Mouse (Mus musculus): ENCODE data around the gene Ablim1. TPM values are rescaled to one million over a fixed set of nuclear protein-coding genes. Genes with fewer than 3 reads are reported as not detected.

Ablim1 gene
- polyA plus RNA-seq, 1 experiment from 2014 or later, result 46.9 TPM

GRCm38 (mm10) chr19:57189427-57189826 lies 125.3 kb downstream of the Ablim1 start:
- Histone ChIP-seq H3K9ac (ENCODE audit: low read length) (no peak overlapping the region), H3K27me3 (ENCODE audit: control insufficient read depth, insufficient read depth, low read length) (no peaks in the 10 kb centered on the region), H3K4me1 (ENCODE audit: control insufficient read depth in 2 of 2, insufficient read depth in 2 of 2, low read length in 2 of 2) (peaks cover 17 to 25% of the 10 kb centered on the region in 2 experiments; a peak in 3 of 4 replicates), H3K27ac (replicated peaks in 1 of 2; ENCODE audit: control insufficient read depth in 1 of 2, insufficient read depth in 1 of 2, low read depth in 2 of 2, low read length in 2 of 2) (no peak overlapping the region), H3K36me3 (ENCODE audit: control insufficient read depth, insufficient read depth, low read length) (0 out of 2 replicates have a peak, but pooled peaks cover 5% of the 10 kb centered on the region), H3K9me3 (ENCODE audit: control insufficient read depth, low read length) (no peaks in the 10 kb centered on the region), H3K4me2 (ENCODE audit: low read length) (no peak overlapping the region), H3K4me3 (ENCODE audit: control insufficient read depth in 1 of 2, insufficient read depth in 1 of 2, low read depth in 1 of 2, low read length in 2 of 2) (no peak overlapping the region)
- ATAC-seq (ENCODE audit: insufficient number of reproducible peaks, insufficient read depth, low FRiP score, low read depth), result no peak
- WGBS, result 52% methylated on average over 5 of the region's 5 CpGs

- no peaks in the 10 kb centered on the region for H3K27me3 ChIP-seq (ENCODE audit: control insufficient read depth, insufficient read depth, low read length)
- no peak overlapping the region for H3K27ac ChIP-seq (replicated peaks in 1 of 2; ENCODE audit: control insufficient read depth in 1 of 2, insufficient read depth in 1 of 2, low read depth in 2 of 2, low read length in 2 of 2)
- H3K36me3 ChIP-seq (ENCODE audit: control insufficient read depth, insufficient read depth, low read length), result 0 out of 2 replicates have a peak, but pooled peaks cover 5% of the 10 kb centered on the region
- WGBS, result 73% methylated on average over 4 of the region's 4 CpGs
- H3K4me1 ChIP-seq (ENCODE audit: control insufficient read depth in 2 of 2, insufficient read depth in 2 of 2, low read length in 2 of 2), result peaks cover 17 to 25% of the 10 kb centered on the region in 2 experiments
- no peak overlapping the region for H3K9ac ChIP-seq (ENCODE audit: low read length)
- H3K4me3 ChIP-seq (ENCODE audit: control insufficient read depth in 1 of 2, insufficient read depth in 1 of 2, low read depth in 1 of 2, low read length in 2 of 2), result no peak overlapping the region
- no peak overlapping the region for H3K4me2 ChIP-seq (ENCODE audit: low read length)
- no peak for ATAC-seq (ENCODE audit: insufficient number of reproducible peaks, insufficient read depth, low FRiP score, low read depth)
- H3K9me3 ChIP-seq (ENCODE audit: control insufficient read depth, low read length), result no peaks in the 10 kb centered on the region
These were observed 126.2 kb downstream of the Ablim1 start for GRCm38 (mm10) chr19:57188553-57188952.

- no peak overlapping the region for H3K9ac ChIP-seq (ENCODE audit: low read length)
- no peak overlapping the region for H3K4me2 ChIP-seq (ENCODE audit: low read length)
- H3K4me3 ChIP-seq (ENCODE audit: control insufficient read depth in 1 of 2, insufficient read depth in 1 of 2, low read depth in 1 of 2, low read length in 2 of 2), result no peak overlapping the region
- peaks cover 3% of the 10 kb centered on the region; the same call in 1 of the 2 replicates for H3K36me3 ChIP-seq (ENCODE audit: control insufficient read depth, insufficient read depth, low read length)
- peaks cover 39 to 55% of the 10 kb centered on the region in 2 experiments for H3K4me1 ChIP-seq (ENCODE audit: control insufficient read depth in 2 of 2, insufficient read depth in 2 of 2, low read length in 2 of 2)
- ATAC-seq (ENCODE audit: insufficient number of reproducible peaks, insufficient read depth, low FRiP score, low read depth), result no peak
- H3K27ac ChIP-seq (replicated peaks in 1 of 2; ENCODE audit: control insufficient read depth in 1 of 2, insufficient read depth in 1 of 2, low read depth in 2 of 2, low read length in 2 of 2), result no peak overlapping the region
- 17% methylated on average over 3 of the region's 3 CpGs for WGBS
- H3K27me3 ChIP-seq (ENCODE audit: control insufficient read depth, insufficient read depth, low read length), result no peaks in the 10 kb centered on the region
- H3K9me3 ChIP-seq (ENCODE audit: control insufficient read depth, low read length), result no peaks in the 10 kb centered on the region
These were observed 129.7 kb downstream of the Ablim1 start for GRCm38 (mm10) chr19:57185021-57185420.

GRCm38 (mm10) chr19:57182938-57183720 lies 131.6 kb downstream of the Ablim1 start:
- WGBS, result 41% methylated on average over 13 of the region's 13 CpGs
- Histone ChIP-seq H3K9me3 (ENCODE audit: control insufficient read depth, low read length) (no peaks in the 10 kb centered on the region), H3K4me2 (ENCODE audit: low read length) (no peak overlapping the region), H3K9ac (ENCODE audit: low read length) (no peak overlapping the region), H3K4me1 (ENCODE audit: control insufficient read depth in 2 of 2, insufficient read depth in 2 of 2, low read length in 2 of 2) (peaks cover 30 to 53% of the 10 kb centered on the region in 2 experiments), H3K27me3 (ENCODE audit: control insufficient read depth, insufficient read depth, low read length) (no peaks in the 10 kb centered on the region), H3K4me3 (ENCODE audit: control insufficient read depth in 1 of 2, insufficient read depth in 1 of 2, low read depth in 1 of 2, low read length in 2 of 2) (no peak overlapping the region), H3K36me3 (ENCODE audit: control insufficient read depth, insufficient read depth, low read length) (peaks cover 3% of the 10 kb centered on the region; the same call in 1 of the 2 replicates), H3K27ac (replicated peaks in 1 of 2; ENCODE audit: control insufficient read depth in 1 of 2, insufficient read depth in 1 of 2, low read depth in 2 of 2, low read length in 2 of 2) (no peak overlapping the region)
- ATAC-seq (ENCODE audit: insufficient number of reproducible peaks, insufficient read depth, low FRiP score, low read depth), result no peak

GRCm38 (mm10) chr19:57181852-57182528 lies 132.7 kb downstream of the Ablim1 start:
- no peaks in the 10 kb centered on the region for H3K27me3 ChIP-seq (ENCODE audit: control insufficient read depth, insufficient read depth, low read length)
- no peak overlapping the region for H3K9ac ChIP-seq (ENCODE audit: low read length)
- no peak overlapping the region for H3K4me3 ChIP-seq (ENCODE audit: control insufficient read depth in 1 of 2, insufficient read depth in 1 of 2, low read depth in 1 of 2, low read length in 2 of 2)
- 72% methylated on average over 10 of the region's 10 CpGs for WGBS
- H3K36me3 ChIP-seq (ENCODE audit: control insufficient read depth, insufficient read depth, low read length), result peaks cover 3% of the 10 kb centered on the region; the same call in 1 of the 2 replicates
- no peak overlapping the region for H3K4me2 ChIP-seq (ENCODE audit: low read length)
- peak overlapping the region; percentile 4 to 43; a peak in 1 of 4 replicates for H3K27ac ChIP-seq (replicated peaks in 1 of 2; ENCODE audit: control insufficient read depth in 1 of 2, insufficient read depth in 1 of 2, low read depth in 2 of 2, low read length in 2 of 2)
- H3K4me1 ChIP-seq (ENCODE audit: control insufficient read depth in 2 of 2, insufficient read depth in 2 of 2, low read length in 2 of 2), result peaks cover 35 to 61% of the 10 kb centered on the region in 2 experiments
- no peak for ATAC-seq (ENCODE audit: insufficient number of reproducible peaks, insufficient read depth, low FRiP score, low read depth)
- no peaks in the 10 kb centered on the region for H3K9me3 ChIP-seq (ENCODE audit: control insufficient read depth, low read length)

GRCm38 (mm10) chr19:57181317-57181716 lies 133.4 kb downstream of the Ablim1 start:
- Histone ChIP-seq H3K27ac (replicated peaks in 1 of 2; ENCODE audit: control insufficient read depth in 1 of 2, insufficient read depth in 1 of 2, low read depth in 2 of 2, low read length in 2 of 2) (peak overlapping the region; percentile 1 to 43; a peak in 2 of 4 replicates), H3K4me1 (ENCODE audit: control insufficient read depth in 2 of 2, insufficient read depth in 2 of 2, low read length in 2 of 2) (peaks cover 40 to 68% of the 10 kb centered on the region in 2 experiments), H3K27me3 (ENCODE audit: control insufficient read depth, insufficient read depth, low read length) (no peaks in the 10 kb centered on the region), H3K9me3 (ENCODE audit: control insufficient read depth, low read length) (no peaks in the 10 kb centered on the region), H3K4me2 (ENCODE audit: low read length) (no peak overlapping the region), H3K9ac (ENCODE audit: low read length) (no peak overlapping the region; the same call in 1 of the 2 replicates), H3K36me3 (ENCODE audit: control insufficient read depth, insufficient read depth, low read length) (peaks cover 3% of the 10 kb centered on the region; the same call in 1 of the 2 replicates), H3K4me3 (ENCODE audit: control insufficient read depth in 1 of 2, insufficient read depth in 1 of 2, low read depth in 1 of 2, low read length in 2 of 2) (no peak overlapping the region)
- 84% methylated on average over 6 of the region's 6 CpGs for WGBS
- no peak for ATAC-seq (ENCODE audit: insufficient number of reproducible peaks, insufficient read depth, low FRiP score, low read depth)

GRCm38 (mm10) chr19:57180908-57181307 lies 133.8 kb downstream of the Ablim1 start:
- Histone ChIP-seq H3K27me3 (ENCODE audit: control insufficient read depth, insufficient read depth, low read length) (no peaks in the 10 kb centered on the region), H3K9me3 (ENCODE audit: control insufficient read depth, low read length) (no peaks in the 10 kb centered on the region), H3K4me1 (ENCODE audit: control insufficient read depth in 2 of 2, insufficient read depth in 2 of 2, low read length in 2 of 2) (peaks cover 40 to 68% of the 10 kb centered on the region in 2 experiments), H3K4me3 (ENCODE audit: control insufficient read depth in 1 of 2, insufficient read depth in 1 of 2, low read depth in 1 of 2, low read length in 2 of 2) (no peak overlapping the region), H3K4me2 (ENCODE audit: low read length) (no peak overlapping the region), H3K27ac (replicated peaks in 1 of 2; ENCODE audit: control insufficient read depth in 1 of 2, insufficient read depth in 1 of 2, low read depth in 2 of 2, low read length in 2 of 2) (peak overlapping the region in 1 of 2 experiments; percentile 43; a peak in 2 of 4 replicates), H3K9ac (ENCODE audit: low read length) (no peak overlapping the region; the same call in 1 of the 2 replicates), H3K36me3 (ENCODE audit: control insufficient read depth, insufficient read depth, low read length) (peaks cover 3% of the 10 kb centered on the region; the same call in 1 of the 2 replicates)
- 58% methylated on average over 3 of the region's 3 CpGs for WGBS
- ATAC-seq (ENCODE audit: insufficient number of reproducible peaks, insufficient read depth, low FRiP score, low read depth), result no peak
